Mouse (Mus musculus): ENCODE data around the gene Wdtc1.

Wdtc1 gene

GRCm38 (mm10) chr4:133278482-133278881, 74.8 kb downstream of the Wdtc1 start:
- no peak for DNase-seq

GRCm38 (mm10) chr4:133278067-133278466, 75.2 kb downstream of the Wdtc1 start:
- no peak for DNase-seq

DNA sequence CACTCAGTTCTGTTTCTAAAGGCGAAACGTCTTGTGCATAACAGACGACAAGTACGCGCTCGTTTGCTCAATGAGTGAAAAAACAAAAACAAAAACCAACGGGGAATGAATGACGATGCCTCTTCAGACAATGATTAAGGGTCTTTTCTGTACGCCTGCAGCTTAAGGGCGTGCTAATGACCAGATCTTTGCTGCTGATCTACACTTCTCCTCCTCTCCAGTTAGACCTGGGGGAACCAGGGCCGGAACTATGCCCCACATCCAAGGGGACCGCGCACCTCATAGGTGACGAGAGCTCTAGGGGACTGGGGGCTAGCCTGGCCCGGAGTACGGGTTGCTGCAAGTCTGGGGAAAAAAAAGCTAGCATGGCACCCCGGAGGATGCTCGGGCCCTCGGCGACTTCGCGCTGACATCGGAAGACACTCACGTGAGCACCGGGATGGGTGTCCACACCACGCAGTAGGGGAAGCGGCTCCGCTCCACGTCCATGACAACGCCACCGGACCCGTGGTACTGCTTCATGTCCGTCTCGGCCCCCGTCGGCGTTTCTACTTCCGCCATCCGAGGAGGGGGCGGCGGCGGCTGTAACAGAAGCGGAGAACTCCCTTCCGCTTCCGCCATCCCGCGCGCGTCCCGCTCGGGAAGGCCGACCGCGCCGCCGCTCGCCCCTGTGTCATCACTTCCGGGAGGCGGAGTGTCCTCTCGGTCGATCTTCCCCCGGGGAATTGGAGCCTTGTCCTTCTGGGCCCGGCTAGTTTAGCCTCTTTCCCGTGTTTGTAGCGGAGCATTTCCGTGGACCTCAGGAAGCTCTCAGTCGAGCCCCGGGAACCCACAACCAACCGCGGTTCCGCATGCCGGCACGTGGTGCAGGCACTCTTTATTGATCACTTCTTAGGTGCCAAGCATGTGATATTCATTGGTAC, 75.9 kb downstream of the Wdtc1 start, which contains the start of gene Tmem222:
Gene Tmem222, minus strand, starts transcription at position 689 of the 923 bp plus-strand sequence.
- peak; percentile 95 for DNase-seq

DNA sequence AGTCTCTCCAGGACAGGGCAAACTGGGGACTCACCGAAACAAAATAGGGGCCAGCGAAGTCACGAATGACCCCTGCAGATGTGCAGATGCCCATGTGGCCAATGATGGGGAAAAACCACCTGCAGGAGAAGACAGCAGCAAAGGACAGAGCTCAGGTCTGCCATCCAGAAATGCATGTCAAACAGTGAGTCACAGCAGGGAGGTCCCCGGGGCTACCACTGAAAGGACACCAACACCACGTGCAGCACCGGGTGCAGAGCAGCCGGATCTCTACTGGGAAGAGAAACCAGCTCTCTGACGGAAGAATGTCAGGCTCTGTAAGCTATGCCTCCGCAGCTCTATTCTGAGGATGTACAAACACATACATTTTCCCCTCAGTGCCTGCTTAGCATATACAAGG, 82.4 kb downstream of the Wdtc1 start:
- no peak for DNase-seq

GRCm38 (mm10) chr4:133269596-133269995, 83.7 kb downstream of the Wdtc1 start:
- no peak for DNase-seq

DNA sequence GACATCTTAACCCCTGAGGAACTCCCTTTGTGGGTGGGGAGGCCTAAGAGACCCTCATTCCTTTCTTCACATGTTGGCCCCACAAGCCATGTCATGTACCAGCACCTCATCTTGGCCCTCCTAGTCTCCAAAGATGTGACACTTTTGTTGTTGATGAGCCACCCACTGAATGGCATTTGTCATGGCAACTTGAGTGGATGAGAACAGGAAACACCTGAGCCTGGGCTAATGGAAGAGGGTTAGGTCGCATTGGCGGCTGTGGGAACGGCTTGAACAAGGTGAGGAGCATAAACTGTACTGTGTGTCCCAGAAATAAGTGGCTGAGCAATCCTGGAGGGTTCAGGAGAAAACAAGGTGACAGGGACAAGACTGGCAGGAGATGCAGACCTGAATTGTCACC, 84.3 kb downstream of the Wdtc1 start:
- DNase-seq = no peak

DNA sequence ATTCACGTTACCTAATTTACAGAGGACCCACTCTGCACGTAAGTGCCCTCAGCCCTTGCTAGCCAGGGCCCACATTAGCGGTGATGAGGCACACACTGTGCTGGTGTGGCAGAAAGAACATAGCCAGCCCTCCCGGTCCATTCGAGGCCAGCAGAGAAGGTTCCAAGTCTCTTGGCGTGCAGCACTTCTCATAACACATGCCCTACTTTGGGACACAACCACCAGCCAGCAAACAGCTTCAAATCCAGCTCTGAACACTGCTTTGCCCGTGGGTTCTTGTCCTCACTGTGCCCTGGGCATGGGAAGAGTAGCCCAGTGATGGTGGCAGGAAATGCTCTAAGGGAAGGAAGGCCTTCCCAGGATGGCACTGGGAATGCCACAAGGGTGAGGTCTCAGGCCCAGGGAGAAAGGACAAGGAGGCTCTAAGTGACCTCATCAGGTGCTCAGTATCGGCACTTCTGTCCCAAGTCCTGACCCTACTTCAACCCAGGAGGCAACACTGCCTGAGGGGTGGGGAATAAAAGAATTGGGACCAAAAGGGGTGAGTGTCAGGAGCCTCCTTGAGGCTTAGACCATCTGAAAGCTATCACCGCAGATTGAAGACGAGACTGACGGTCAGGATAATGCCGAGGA, 86.9 kb downstream of the Wdtc1 start:
- DNase-seq = no peak

DNA sequence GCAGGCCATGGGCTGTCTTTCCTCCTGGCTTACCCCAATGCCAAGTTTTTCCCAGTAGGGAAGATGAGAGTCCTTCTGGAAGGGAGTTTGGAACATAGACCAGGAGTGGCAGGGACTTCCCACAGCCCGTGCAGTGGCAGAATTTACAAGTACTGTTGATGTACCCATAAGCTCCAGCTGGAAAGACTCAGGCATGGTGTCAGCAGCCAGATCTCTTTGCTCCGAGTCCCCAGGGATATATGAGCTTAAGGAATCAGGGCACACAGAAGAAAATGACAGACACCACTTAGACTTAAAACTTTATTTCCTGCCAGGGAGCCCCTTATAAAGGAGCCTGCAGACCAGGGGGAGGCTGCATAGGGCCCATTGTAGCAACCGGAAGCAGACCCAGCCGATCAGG, 87.5 kb downstream of the Wdtc1 start:
- DNase-seq = no peak

DNA sequence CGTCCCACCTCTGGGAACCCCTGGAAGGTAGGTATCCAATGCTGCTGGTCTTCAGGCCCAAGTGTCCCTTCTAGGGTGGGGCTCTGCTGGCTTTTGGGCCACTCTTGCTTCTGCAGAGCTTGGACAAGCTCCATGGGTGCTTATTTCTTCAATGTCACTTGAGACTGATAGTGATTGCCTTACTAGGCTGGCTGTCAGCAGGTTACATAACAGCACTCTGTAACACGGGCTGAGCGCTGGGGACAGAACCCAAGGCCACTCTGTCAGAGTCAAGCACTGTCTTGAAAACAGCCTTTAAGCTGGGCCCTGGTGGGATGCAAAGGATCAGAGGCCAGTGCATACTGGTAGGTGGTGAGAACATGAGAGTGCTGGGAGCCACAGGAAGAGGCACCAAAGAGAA, 88.0 kb downstream of the Wdtc1 start:
- DNase-seq = no peak

DNA sequence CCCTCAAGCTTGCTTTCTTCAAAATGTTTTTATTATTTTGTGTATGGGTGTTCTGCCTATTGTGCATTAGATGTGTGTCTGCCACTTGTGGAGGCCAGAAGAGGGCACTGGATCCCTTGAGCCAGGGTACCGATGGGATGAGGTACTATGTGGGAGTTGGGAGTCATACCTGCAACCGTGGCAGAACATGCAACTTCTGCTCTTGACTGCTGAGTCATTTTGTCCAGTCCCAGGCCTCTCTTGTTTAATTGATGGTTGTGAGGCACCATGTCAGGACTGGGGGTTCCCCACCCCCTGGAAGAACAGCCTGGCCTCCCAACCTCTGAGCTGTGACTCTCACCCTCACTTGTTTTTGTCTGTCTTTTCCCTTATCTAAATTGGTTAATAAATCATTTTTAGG, 88.7 kb downstream of the Wdtc1 start:
- DNase-seq = no peak

GRCm38 (mm10) chr4:133263756-133264155, 89.5 kb downstream of the Wdtc1 start:
- DNase-seq = no peak

DNA sequence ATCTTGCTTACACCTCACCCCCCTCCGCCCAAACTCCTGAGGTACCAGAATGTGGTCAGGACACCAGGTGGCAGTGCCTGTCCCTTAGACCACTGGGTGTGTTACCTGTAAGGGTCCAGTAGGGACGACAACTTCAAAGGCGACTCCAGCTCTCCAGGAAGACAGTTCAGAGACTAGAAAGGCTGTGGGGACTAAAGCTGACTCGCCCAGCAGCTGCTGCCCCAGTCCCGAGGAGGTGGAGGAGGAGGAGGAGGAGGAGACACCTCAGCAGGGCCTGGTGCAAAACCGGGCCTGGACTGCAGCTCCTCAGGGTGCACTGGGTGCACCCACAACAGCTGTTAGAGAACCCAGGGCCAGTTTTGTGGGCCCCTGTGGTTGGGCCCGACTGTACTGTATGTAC, 90.4 kb downstream of the Wdtc1 start, which contains the start of gene Sytl1:
Gene Sytl1, minus strand, starts transcription at position 232 of the 400 bp plus-strand sequence.
- no peak for DNase-seq

GRCm38 (mm10) chr4:133262375-133262765, 90.9 kb downstream of the Wdtc1 start:
- no peak for DNase-seq

GRCm38 (mm10) chr4:133261641-133262374, 91.5 kb downstream of the Wdtc1 start:
- no peak for DNase-seq

DNA sequence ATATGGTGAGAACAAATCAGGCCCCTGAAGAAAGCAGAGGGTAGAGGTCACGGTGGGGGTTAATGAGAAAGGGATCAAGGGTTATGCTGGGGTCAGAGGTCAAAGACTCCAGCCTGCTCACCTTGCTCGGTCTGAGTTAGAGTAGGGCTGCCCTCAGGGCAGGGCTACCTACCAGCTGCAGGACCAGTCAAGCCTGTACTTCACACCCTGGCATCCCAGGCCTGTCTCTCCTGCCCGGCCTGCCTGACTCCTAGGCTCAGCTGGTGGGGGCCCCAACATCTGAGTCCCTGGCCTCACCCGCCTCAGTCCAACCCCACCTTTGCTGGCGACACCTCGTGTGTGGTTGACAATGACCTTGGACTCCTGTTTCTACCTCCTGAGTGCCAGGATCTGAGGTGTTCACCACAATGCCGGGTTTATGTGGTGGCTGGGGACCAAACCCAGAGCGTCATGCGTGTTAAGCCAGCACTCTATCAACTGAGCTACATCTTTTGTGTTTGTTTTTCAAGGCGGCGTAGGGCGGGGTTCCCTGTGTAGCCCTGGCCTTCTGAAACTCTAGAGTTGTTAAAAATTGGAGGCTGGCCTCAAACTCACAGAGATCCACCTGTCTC, 95.4 kb downstream of the Wdtc1 start:
- DNase-seq = no peak

- DNase-seq = peak; percentile 59
Observed at GRCm38 (mm10) chr4:133257230-133257629, 96.1 kb downstream of the Wdtc1 start.

- DNase-seq = no peak
Observed at GRCm38 (mm10) chr4:133256820-133257219, 96.5 kb downstream of the Wdtc1 start.

- DNase-seq = no peak
Observed at GRCm38 (mm10) chr4:133255392-133255791, 97.9 kb downstream of the Wdtc1 start.

DNA sequence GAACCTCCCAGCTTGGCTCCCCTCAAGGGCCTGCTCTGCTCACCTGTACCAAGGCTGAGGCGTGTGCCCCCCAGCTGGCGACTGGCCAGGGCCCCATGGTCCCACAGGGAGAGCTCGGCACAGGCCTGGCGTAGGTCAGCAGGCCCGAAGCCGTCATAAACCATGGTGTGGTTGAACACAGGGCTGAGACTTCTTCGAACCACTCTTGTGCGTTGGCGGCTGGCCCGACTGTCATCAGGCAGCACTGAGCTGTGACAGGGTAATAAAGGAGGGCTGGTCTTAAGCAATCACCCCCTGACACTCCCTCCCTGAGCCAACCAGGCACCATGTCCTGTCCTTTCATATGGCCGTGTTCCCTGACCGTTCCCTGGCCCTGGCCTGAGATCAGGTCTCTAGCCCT, 99.9 kb downstream of the Wdtc1 start:
- no peak for DNase-seq

- no peak for DNase-seq
Observed at GRCm38 (mm10) chr4:133252089-133252488, 101.2 kb downstream of the Wdtc1 start.

DNA sequence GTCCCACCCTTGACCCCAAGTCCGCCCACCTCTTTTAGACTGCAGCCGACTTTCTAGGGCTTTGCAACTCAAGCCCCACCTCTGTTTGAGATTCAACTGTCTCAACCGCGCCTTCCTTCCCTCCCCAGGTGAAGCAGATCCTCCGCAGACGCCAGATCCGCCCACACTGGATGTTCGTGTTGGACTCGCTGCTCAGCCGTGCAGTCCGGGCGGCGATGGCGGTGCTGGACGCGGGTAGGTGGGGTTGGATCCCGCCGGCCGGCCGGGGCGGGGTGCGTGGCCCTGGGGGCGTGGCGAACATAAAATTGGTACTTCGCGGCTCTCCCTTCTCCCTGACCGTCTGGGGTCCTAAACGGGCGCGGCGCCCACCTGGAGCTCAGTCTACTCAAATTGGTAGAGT, 102.1 kb downstream of the Wdtc1 start:
- no peak for DNase-seq

GRCm38 (mm10) chr4:133250609-133251008, 102.7 kb downstream of the Wdtc1 start:
- peak; percentile 57 for DNase-seq
